In genomic region chr6:143618558-143618957, GRCm38 (mm10) we compare ENCODE assay signal across 16 mouse cellular contexts.
"Had no signal": no experiment of that assay in that cellular context is flagged by ENCODE, and none has a peak within 500 bp of the region (broad histone marks: within the 10 kb centered on the region; RNA-seq: fewer than 3 reads in every experiment).

No protein-coding gene starts in this region.

- H3K4me1 ChIP-seq: liver, embryonic 13.5 days had no signal

- H3K27ac ChIP-seq: kidney, postnatal 0 days; limb, embryonic 13.5 days; liver, embryonic 13.5 days; macrophage; neural tube, embryonic 15.5 days; stomach, postnatal 0 days had no signal

- DNase-seq: kidney, adult 11 months; kidney, adult 9 months; kidney, postnatal 36 days; layer of hippocampus, adult 9-11 months; layer of hippocampus, postnatal 36 days; liver, embryonic 13.5 days; liver, postnatal 0 days; lung, postnatal 14 days; midbrain, embryonic 14.5 days; thymus, postnatal 25 days had no signal

- H3K4me2 ChIP-seq: limb, embryonic 13.5 days; liver, embryonic 13.5 days; neural tube, embryonic 15.5 days had no signal

- H3K9me3 ChIP-seq: limb, embryonic 13.5 days; liver, embryonic 13.5 days; neural tube, embryonic 15.5 days had no signal

- ATAC-seq: liver, postnatal 0 days had no signal

- H3K27me3 ChIP-seq: limb, embryonic 13.5 days; liver, embryonic 13.5 days; neural tube, embryonic 15.5 days had no signal

- H3K9ac ChIP-seq: limb, embryonic 13.5 days; liver, embryonic 13.5 days; liver, postnatal 0 days; neural tube, embryonic 15.5 days had no signal

- H3K4me3 ChIP-seq: limb, embryonic 13.5 days; liver, embryonic 13.5 days; myocyte; neural tube, embryonic 15.5 days had no signal

- H3K36me3 ChIP-seq: limb, embryonic 13.5 days; liver, embryonic 13.5 days; neural tube, embryonic 15.5 days had no signal
